Mouse (Mus musculus) myocyte (in vitro differentiated cells): ENCODE results near the gene Pja2.

Experiments used
- CEBPB ChIP-seq: IDR thresholded peaks from 2 replicates; pipeline ENCODE4 v1.6.1; 2011; ENCODE audit warnings: mild to moderate bottlenecking, moderate library complexity; ENCODE audit not compliant: poor library complexity, insufficient read depth, severe bottlenecking
- E2F4 ChIP-seq: IDR thresholded peaks from one replicate; pipeline ENCODE4 v1.6.1; 2011; ENCODE audit warnings: mild to moderate bottlenecking, control low read depth, moderate library complexity; ENCODE audit not compliant: insufficient read depth
- MAX ChIP-seq: IDR thresholded peaks from one replicate; pipeline ENCODE4 v1.6.1; 2011; ENCODE audit warnings: low read depth, mild to moderate bottlenecking, control low read depth
- MYOG ChIP-seq, 3 experiments: IDR thresholded peaks; one replicate each; pipeline ENCODE4 v1.6.1; 2011; ENCODE audit warnings: control low read depth in 2 of 3, low read depth in 2 of 3, mild to moderate bottlenecking in 2 of 3; ENCODE audit not compliant: insufficient read length in 2 of 3, control insufficient read depth in 1 of 3, insufficient read depth in 1 of 3
- POLR2A ChIP-seq: IDR thresholded peaks from one replicate; pipeline ENCODE4 v1.6.1; 2011; ENCODE audit warnings: low read depth, mild to moderate bottlenecking, control low read depth, moderate library complexity; ENCODE audit not compliant: insufficient read length
- POLR2AphosphoS2 ChIP-seq: IDR thresholded peaks from one replicate; pipeline ENCODE4 v1.6.1; 2011; ENCODE audit warnings: low read depth, control low read depth; ENCODE audit not compliant: insufficient read length
- SRF ChIP-seq: IDR thresholded peaks from one replicate; pipeline ENCODE4 v1.6.1; 2011; ENCODE audit warnings: low read depth; ENCODE audit not compliant: control insufficient read depth, insufficient read length
- TCF12 ChIP-seq: IDR thresholded peaks from one replicate; pipeline ENCODE4 v1.6.1; 2011; ENCODE audit warnings: mild to moderate bottlenecking, control low read depth; ENCODE audit not compliant: poor library complexity, insufficient read depth, severe bottlenecking
- USF1 ChIP-seq: IDR thresholded peaks from one replicate; pipeline ENCODE4 v1.6.1; 2011; ENCODE audit warnings: low read depth, mild to moderate bottlenecking, control low read depth, moderate library complexity

DNA sequence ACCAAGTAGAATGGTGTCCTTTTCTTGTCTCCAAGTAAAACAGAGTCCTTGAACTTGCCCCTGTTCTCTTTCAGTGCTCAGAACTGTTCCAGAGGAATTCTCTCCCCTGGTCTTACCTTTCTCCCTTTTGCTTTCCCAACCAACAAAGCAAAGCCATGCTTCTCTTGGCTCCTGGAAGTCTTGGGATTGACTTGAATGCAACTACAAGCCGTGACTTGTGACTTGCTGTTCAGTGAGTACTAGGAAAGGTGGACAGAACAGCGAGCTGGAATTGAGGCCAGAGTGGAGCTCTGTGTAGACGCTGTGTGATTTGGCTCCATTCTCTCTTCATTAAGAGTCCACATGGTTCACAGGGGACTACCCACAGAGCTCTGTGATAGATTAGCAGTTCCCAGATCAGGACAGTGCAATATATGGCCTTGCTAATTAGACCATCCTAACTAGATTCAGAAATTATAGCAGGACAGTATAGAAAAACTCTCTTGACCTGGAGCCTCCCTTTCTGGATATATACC, 30.3 kb upstream of the Pja2 start:
- TF ChIP-seq CEBPB (no peak), POLR2A (no peak), TCF12 (no peak), E2F4 (no peak), MAX (no peak), USF1 (no peak), SRF (no peak), MYOG (IDR thresholded peaks at IDR 0.05; ENCODE audit: control insufficient read depth in 1 of 3, insufficient read depth in 1 of 3, insufficient read length in 2 of 3, low read depth in 2 of 3) (no peak), POLR2AphosphoS2 (no peak)
